Mouse (Mus musculus) CH12.LX (cell line): ENCODE measurements around the gene Atp7a. TPM values are rescaled to one million over a fixed set of nuclear protein-coding genes. Genes with fewer than 3 reads are reported as not detected.

Source experiments
- DNase-seq: peaks from one replicate; pipeline ENCODE4 v3.0.0-alpha.2; 2013; ENCODE audit errors: extremely low read depth
- H3K27ac ChIP-seq: 2 replicates; pipeline ENCODE4 v1.5.1; 2012; ENCODE audit warnings: low read depth, mild to moderate bottlenecking, control low read depth, moderate library complexity; ENCODE audit not compliant: insufficient read depth
- H3K27me3 ChIP-seq: replicated peaks from 2 replicates; pipeline ENCODE3; 2012; ENCODE audit warnings: inconsistent platforms
- H3K36me3 ChIP-seq, 2 experiments: replicated peaks in 1 of 2; 2 replicates each; pipeline versions ENCODE3 to v1.6.1; 2012; ENCODE audit warnings: inconsistent platforms in 1 of 2, low read length in 1 of 2, mild to moderate bottlenecking in 1 of 2, mixed read lengths in 1 of 2, moderate library complexity in 1 of 2; ENCODE audit not compliant: control insufficient read depth in 1 of 2, insufficient read depth in 1 of 2
- H3K4me1 ChIP-seq, 2 experiments: 2 replicates each; pipeline ENCODE4 v1.6.1; 2012; ENCODE audit warnings: inconsistent platforms in 1 of 2, moderate library complexity in 1 of 2; ENCODE audit not compliant: insufficient read depth in 2 of 2, control insufficient read depth in 1 of 2
- H3K4me2 ChIP-seq: 2 replicates; pipeline ENCODE4 v1.6.1; 2012; ENCODE audit warnings: low read depth, mild to moderate bottlenecking, control low read depth; ENCODE audit not compliant: poor library complexity, insufficient read depth, severe bottlenecking
- H3K4me3 ChIP-seq, 3 experiments: fragments of 150-350 bp in 1 of 3; sonication (generic) in 1 of 3; replicated peaks in 1 of 3; 2 replicates each; pipeline versions ENCODE3 to v1.5.1; 2011 to 2012; ENCODE audit warnings: low read depth in 2 of 3, low read length in 2 of 3, mild to moderate bottlenecking in 2 of 3, moderate library complexity in 2 of 3, control low read depth in 1 of 3, improper control_type of control experiment in 1 of 3, inconsistent platforms in 1 of 3, mixed read lengths in 1 of 3; ENCODE audit not compliant: poor library complexity in 1 of 3
- H3K79me2 ChIP-seq: replicated peaks from 2 replicates; pipeline ENCODE4 v1.6.1; 2012; ENCODE audit warnings: mild to moderate bottlenecking, moderate library complexity; ENCODE audit not compliant: control insufficient read depth, poor library complexity, insufficient read depth, severe bottlenecking; ENCODE audit errors: extremely low read depth
- H3K9ac ChIP-seq: 2 replicates; pipeline ENCODE4 v1.6.1; 2012; ENCODE audit warnings: low read depth, mild to moderate bottlenecking, control low read depth, moderate library complexity; ENCODE audit not compliant: insufficient read depth
- H3K9me3 ChIP-seq: replicated peaks from 2 replicates; pipeline ENCODE3; 2012; ENCODE audit warnings: low read length, inconsistent platforms, mixed read lengths
- CHD2 ChIP-seq: IDR thresholded peaks from 2 replicates; pipeline ENCODE4 v1.6.1; 2011; ENCODE audit warnings: low read length, improper control_type of control experiment
- CTCF ChIP-seq, 2 experiments: IDR thresholded peaks in 1 of 2; conservative IDR thresholded peaks in 1 of 2; 2 replicates each; pipeline ENCODE4 v1.5.1; 2011 to 2012; ENCODE audit warnings: low read depth in 2 of 2, low read length in 2 of 2, improper control_type of control experiment in 1 of 2, inconsistent platforms in 1 of 2, mild to moderate bottlenecking in 1 of 2, moderate library complexity in 1 of 2
- E2F4 ChIP-seq: IDR thresholded peaks from 2 replicates; pipeline ENCODE4 v1.6.1; 2011; ENCODE audit warnings: low read depth, low read length, improper control_type of control experiment; ENCODE audit not compliant: insufficient replicate concordance
- ELF1 ChIP-seq: IDR thresholded peaks from 2 replicates; pipeline ENCODE4 v1.6.1; 2014; ENCODE audit warnings: low read depth, mild to moderate bottlenecking, inconsistent platforms, low read length, improper control_type of control experiment
- EP300 ChIP-seq: IDR thresholded peaks from 2 replicates; pipeline ENCODE4 v1.6.1; 2011; ENCODE audit warnings: low read length, improper control_type of control experiment
- ETS1 ChIP-seq: conservative IDR thresholded peaks from 2 replicates; pipeline ENCODE4 v1.6.1; 2012; ENCODE audit warnings: low read depth, mild to moderate bottlenecking, inconsistent platforms, low read length, improper control_type of control experiment, moderate library complexity
- GABPA ChIP-seq: IDR thresholded peaks from 2 replicates; pipeline ENCODE4 v1.6.1; 2012; ENCODE audit warnings: low read depth, low read length, improper control_type of control experiment, inconsistent platforms; ENCODE audit not compliant: insufficient replicate concordance
- HCFC1 ChIP-seq: IDR thresholded peaks from 2 replicates; pipeline ENCODE4 v1.6.1; 2012; ENCODE audit warnings: low read depth, mild to moderate bottlenecking, inconsistent platforms, low read length, improper control_type of control experiment
- JUND ChIP-seq: conservative IDR thresholded peaks from 2 replicates; pipeline ENCODE4 v1.6.1; 2011; ENCODE audit warnings: low read depth, low read length, improper control_type of control experiment
- KAT2A ChIP-seq: IDR thresholded peaks from 2 replicates; pipeline ENCODE4 v1.6.1; 2012; ENCODE audit warnings: low read length, improper control_type of control experiment, inconsistent platforms; ENCODE audit not compliant: insufficient replicate concordance
- MAFK ChIP-seq: IDR thresholded peaks from 2 replicates; pipeline ENCODE4 v1.6.1; 2011; ENCODE audit warnings: low read length, improper control_type of control experiment; ENCODE audit not compliant: insufficient replicate concordance
- MAX ChIP-seq: IDR thresholded peaks from 2 replicates; pipeline ENCODE4 v1.6.1; 2011; ENCODE audit warnings: low read length, improper control_type of control experiment
- MEF2A ChIP-seq: IDR thresholded peaks from 2 replicates; pipeline ENCODE4 v1.6.1; 2014; ENCODE audit warnings: low read depth, mild to moderate bottlenecking, inconsistent platforms, low read length, improper control_type of control experiment, borderline replicate concordance
- MXI1 ChIP-seq: IDR thresholded peaks from 2 replicates; pipeline ENCODE4 v1.6.1; 2011; ENCODE audit warnings: mild to moderate bottlenecking, low read depth, low read length, improper control_type of control experiment
- MYC ChIP-seq: IDR thresholded peaks from 2 replicates; pipeline ENCODE4 v1.6.1; 2011; ENCODE audit warnings: low read depth, mild to moderate bottlenecking, improper control_type of control experiment, low read length
- PAX5 ChIP-seq: IDR thresholded peaks from 2 replicates; pipeline ENCODE4 v1.6.1; 2012; ENCODE audit warnings: low read length, inconsistent platforms, mixed read lengths
- POLR2AphosphoS2 ChIP-seq: IDR thresholded peaks from 2 replicates; pipeline ENCODE4 v1.6.1; 2011; ENCODE audit warnings: low read depth, low read length, improper control_type of control experiment
- RAD21 ChIP-seq: IDR thresholded peaks from 2 replicates; pipeline ENCODE4 v1.6.1; 2011; ENCODE audit warnings: low read depth, mild to moderate bottlenecking, low read length, improper control_type of control experiment, moderate library complexity
- RCOR1 ChIP-seq: conservative IDR thresholded peaks from 2 replicates; pipeline ENCODE4 v1.6.1; 2012; ENCODE audit warnings: low read depth, mild to moderate bottlenecking, inconsistent platforms, low read length, improper control_type of control experiment
- SIN3A ChIP-seq: IDR thresholded peaks from 2 replicates; pipeline ENCODE4 v1.6.1; 2012; ENCODE audit warnings: low read length, improper control_type of control experiment, inconsistent platforms
- SMC3 ChIP-seq: IDR thresholded peaks from 2 replicates; pipeline ENCODE4 v1.6.1; 2011; ENCODE audit warnings: low read depth, low read length, improper control_type of control experiment
- TBP ChIP-seq: conservative IDR thresholded peaks from 2 replicates; pipeline ENCODE4 v1.6.1; 2011; ENCODE audit warnings: low read depth, low read length, improper control_type of control experiment
- UBTF ChIP-seq: IDR thresholded peaks from 2 replicates; pipeline ENCODE4 v1.6.1; 2012; ENCODE audit warnings: low read depth, mild to moderate bottlenecking, inconsistent platforms, low read length, improper control_type of control experiment, moderate library complexity
- ZC3H11A ChIP-seq: IDR thresholded peaks from 2 replicates; pipeline ENCODE4 v1.6.1; 2012; ENCODE audit warnings: low read depth, mild to moderate bottlenecking, inconsistent platforms, low read length, improper control_type of control experiment
- ZNF384 ChIP-seq: IDR thresholded peaks from 2 replicates; pipeline ENCODE4 v1.6.1; 2012; ENCODE audit warnings: low read depth, low read length, improper control_type of control experiment, inconsistent platforms
- dilution Hi-C: fragments of 300-500 bp; cut with MboI; formaldehyde crosslinking; loops from 2 replicates; pipeline ENCODE4 v1.14.3; 2020; ENCODE audit warnings: low sequenced_read_pairs; ENCODE audit not compliant: extremely low pct_unique_long_range_greater_than_20kb, extremely low pct_ligation_motif_present
- in situ Hi-C: fragments of 300-500 bp; cut with MboI; formaldehyde crosslinking; loops from 3 replicates; pipeline ENCODE4 v1.14.3; 2019; ENCODE audit warnings: low sequenced_read_pairs, low pct_ligation_motif_present, low pct_unique_long_range_greater_than_20kb, mixed read lengths
- polyA plus RNA-seq: library from polyadenylated mRNA; unstranded; fragments of >175 nt; gene quantifications from 2 replicates; pipeline ENCODE4 v1.2.1, GENCODE M21; 2012; ENCODE audit warnings: low read depth; ENCODE audit not compliant: insufficient read length
- total RNA-seq, 2 experiments: library from RNA; depleted of rRNA; stranded (reverse); fragments of 300-350 nt in 1 of 2; fragments of >200 nt in 1 of 2; gene quantifications; 2 replicates each; pipeline ENCODE4 v1.2.3; 2012 to 2014

Gene Atp7a
- total and polyA plus RNA-seq, 3 experiments, result 2.2 to 5.4 (median 4.0) TPM

GRCm38 (mm10) chrX:106012559-106012958, 14.5 kb upstream of the Atp7a start:
- Histone ChIP-seq H3K9me3 (no peaks in the 10 kb centered on the region), H3K27me3 (no peaks in the 10 kb centered on the region), H3K9ac (peak overlapping the region; percentile 61), H3K4me1 (peaks cover 0 to 4% of the 10 kb centered on the region in 2 experiments; a peak in 2 of 4 replicates), H3K27ac (no peak overlapping the region; the same call in 1 of the 2 replicates), H3K79me2 (peaks cover 34% of the 10 kb centered on the region), H3K36me3 (peaks cover 0 to 3% of the 10 kb centered on the region in 2 experiments), H3K4me2 (peak overlapping the region; percentile 4; the same call in 1 of the 2 replicates), H3K4me3 (peak overlapping the region; percentile 42 to 53 (median 52))
- no peak for DNase-seq
- in situ Hi-C loops (loop anchor here (10.0 kb wide), 1 partner anchor 88 kb away; the partner anchor contains the start of gene Atrx), dilution Hi-C loops (no loop called here)
- TF ChIP-seq SIN3A (0 out of 2 replicates have a peak, but pooled peaks have one; percentile 31), E2F4 (no peak), MAX (no peak), MXI1 (peak; percentile 47; the same call in 1 of the 2 replicates), ELF1 (no peak), EP300 (no peak), POLR2AphosphoS2 (no peak), HCFC1 (no peak)

- H3K79me2 ChIP-seq, result peaks cover 32% of the 10 kb centered on the region
- dilution Hi-C loops, result no loop called here
- peaks cover 0 to 3% of the 10 kb centered on the region in 2 experiments for H3K36me3 ChIP-seq
- H3K4me2 ChIP-seq, result peak overlapping the region; percentile 36; the same call in 1 of the 2 replicates
- H3K4me1 ChIP-seq, result peaks cover 0 to 4% of the 10 kb centered on the region in 2 experiments; a peak in 2 of 4 replicates
- no peaks in the 10 kb centered on the region for H3K9me3 ChIP-seq
- H3K27ac ChIP-seq, result no peak overlapping the region
- no peaks in the 10 kb centered on the region for H3K27me3 ChIP-seq
- no peak overlapping the region for H3K4me3 ChIP-seq
- in situ Hi-C loops, result loop anchor here (10.0 kb wide), 1 partner anchor 88 kb away; the partner anchor contains the start of gene Atrx
- H3K9ac ChIP-seq, result no peak overlapping the region
- no peak for TF ChIP-seq CHD2
- no peak for TF ChIP-seq JUND
- TF ChIP-seq RCOR1, result no peak
- TF ChIP-seq UBTF, result no peak
- TF ChIP-seq E2F4, result no peak
- TF ChIP-seq PAX5, result no peak
- TF ChIP-seq ETS1, result no peak
- no peak for TF ChIP-seq ELF1
- TF ChIP-seq RAD21, result peak; percentile 47
- no peak for TF ChIP-seq HCFC1
- no peak for TF ChIP-seq TBP
- no peak for TF ChIP-seq GABPA
- no peak for TF ChIP-seq MXI1
- TF ChIP-seq MEF2A, result no peak
- TF ChIP-seq MAX, result peak; percentile 44; the same call in 1 of the 2 replicates
- peak; percentile 12 to 72; a peak in 2 of 4 replicates for TF ChIP-seq CTCF (conservative IDR thresholded peaks at IDR 0.05 in 1 of 2, IDR thresholded peaks at IDR 0.05 in 1 of 2; ENCODE audit: low read depth in 2 of 2, low read length in 2 of 2)
- no peak for TF ChIP-seq KAT2A
- TF ChIP-seq ZNF384, result peak; percentile 78
- TF ChIP-seq MYC, result peak; percentile 96
- peak; percentile 36; the same call in 1 of the 2 replicates for TF ChIP-seq SMC3
- no peak for TF ChIP-seq ZC3H11A
- no peak for TF ChIP-seq EP300
- TF ChIP-seq MAFK, result no peak
- DNase-seq, result peak; percentile 68
Measured at GRCm38 (mm10) chrX:106013217-106013616, 13.9 kb upstream of the Atp7a start.
